In the genomic region with DNA sequence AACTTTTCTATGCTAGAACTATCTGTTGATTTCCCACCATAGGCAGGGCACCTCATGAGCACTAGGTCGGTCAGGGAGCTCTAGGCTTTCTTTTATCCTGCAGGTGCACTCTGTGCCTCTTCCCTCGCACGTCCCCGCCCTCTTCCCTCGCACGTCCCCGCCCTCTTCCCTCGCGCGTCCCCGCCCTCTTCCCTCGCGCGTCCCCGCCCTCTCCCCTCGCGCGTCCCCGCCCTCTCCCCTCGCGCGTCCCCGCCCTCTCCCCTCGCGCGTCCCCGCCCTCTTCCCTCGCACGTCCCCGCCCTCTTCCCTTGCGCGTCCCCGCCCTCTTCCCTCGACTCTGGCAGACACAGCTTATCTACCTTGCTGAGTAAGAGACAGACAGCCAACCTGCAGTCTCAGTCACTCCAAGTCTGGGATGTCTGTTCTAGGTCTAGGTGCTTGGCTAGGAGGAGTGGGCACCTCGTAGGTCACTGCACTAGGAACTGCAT, we compare ENCODE assay signal across 8 mouse cellular contexts. TPM values are rescaled to one million over a fixed set of nuclear protein-coding genes. Genes with fewer than 3 reads are reported as not detected.
DNase-seq lines count a peak whose midpoint lies in the region; ATAC-seq and TF ChIP-seq lines count a peak whose summit lies in the region.

No protein-coding gene starts in this region.

- WGBS in forebrain, embryonic 16.5 days = 0% methylated on average over 26 of the region's 35 CpGs
- 1% methylated on average over 27 of the region's 35 CpGs for WGBS in hindbrain, postnatal 0 days
- under 1% methylated on average over 33 of the region's 35 CpGs for WGBS in liver, embryonic 13.5 days (ENCODE audit: insufficient replicate concordance)

- H3K4me2 ChIP-seq in forebrain, embryonic 16.5 days (ENCODE audit: low read length) = peak overlapping the region; percentile 63
- peak overlapping the region; percentile 64 for H3K4me2 ChIP-seq in hindbrain, postnatal 0 days (ENCODE audit: low read depth, low read length)
- H3K4me2 ChIP-seq in liver, embryonic 13.5 days = peak overlapping the region; percentile 44

- TF ChIP-seq CTCF in hindbrain, postnatal 0 days (IDR thresholded peaks at IDR 0.05; ENCODE audit: low read depth) = no peak

- H3K36me3 ChIP-seq in forebrain, embryonic 16.5 days (ENCODE audit: control insufficient read depth, insufficient read depth) = no peaks in the 10 kb centered on the region
- no peaks in the 10 kb centered on the region for H3K36me3 ChIP-seq in hindbrain, postnatal 0 days (ENCODE audit: insufficient read depth, low read length)
- peaks cover 77% of the 10 kb centered on the region for H3K36me3 ChIP-seq in liver, embryonic 13.5 days

- ATAC-seq in forebrain, embryonic 16.5 days = peak; percentile 58; the same call in 1 of the 2 replicates
- no peak for ATAC-seq in hindbrain, postnatal 0 days
- ATAC-seq in liver, embryonic 13.5 days (ENCODE audit: low read depth) = peak; percentile 82

- no peak overlapping the region for H3K27ac ChIP-seq in forebrain, embryonic 16.5 days (ENCODE audit: low read length)
- no peak overlapping the region for H3K27ac ChIP-seq in hindbrain, postnatal 0 days
- H3K27ac ChIP-seq in liver, embryonic 13.5 days = peak overlapping the region; percentile 73

- DNase-seq in ES-CJ7 (ENCODE audit: low read depth, low spot score) = peak; percentile 86
- peak; percentile 59 to 68 for DNase-seq in adrenal gland, postnatal 36 days
- peak; percentile 45 for DNase-seq in hindbrain, postnatal 0 days (ENCODE audit: low spot score)
- peak; percentile 74 for DNase-seq in liver, embryonic 13.5 days
- peak; percentile 44 to 59 for DNase-seq in natural killer cell, adult 2 months (ENCODE audit: low spot score in 2 of 2)
- DNase-seq in thymus, postnatal 4 days = peak; percentile 88
- no peak for DNase-seq in layer of hippocampus, postnatal 25 days (ENCODE audit: extremely low spot score in 1 of 2, low spot score in 1 of 2)

- H3K9me3 ChIP-seq in forebrain, embryonic 16.5 days (ENCODE audit: control insufficient read depth, low read length) = no peaks in the 10 kb centered on the region
- no peaks in the 10 kb centered on the region for H3K9me3 ChIP-seq in hindbrain, postnatal 0 days (ENCODE audit: low read length)
- H3K9me3 ChIP-seq in liver, embryonic 13.5 days (replicated peaks) = no peaks in the 10 kb centered on the region

- peaks cover 8% of the 10 kb centered on the region for H3K4me1 ChIP-seq in forebrain, embryonic 16.5 days (replicated peaks; ENCODE audit: control insufficient read depth, insufficient read depth, low read length)
- H3K4me1 ChIP-seq in hindbrain, postnatal 0 days (ENCODE audit: insufficient read depth, low read length) = 0 out of 2 replicates have a peak, but pooled peaks cover 6% of the 10 kb centered on the region
- H3K4me1 ChIP-seq in liver, embryonic 13.5 days (replicated peaks) = peaks cover 45% of the 10 kb centered on the region

- H3K27me3 ChIP-seq in forebrain, embryonic 16.5 days (replicated peaks; ENCODE audit: control insufficient read depth, insufficient read depth, low read length) = no peaks in the 10 kb centered on the region
- H3K27me3 ChIP-seq in hindbrain, postnatal 0 days (ENCODE audit: insufficient read depth, low read length) = no peaks in the 10 kb centered on the region
- H3K27me3 ChIP-seq in liver, embryonic 13.5 days = no peaks in the 10 kb centered on the region

- H3K4me3 ChIP-seq in forebrain, embryonic 16.5 days (replicated peaks; ENCODE audit: low read length) = peak overlapping the region; percentile 38
- H3K4me3 ChIP-seq in hindbrain, postnatal 0 days (ENCODE audit: low read length) = peak overlapping the region; percentile 31
- peak overlapping the region; percentile 23; the same call in 1 of the 2 replicates for H3K4me3 ChIP-seq in liver, embryonic 13.5 days (replicated peaks)

- H3K9ac ChIP-seq in forebrain, embryonic 16.5 days (replicated peaks; ENCODE audit: low read depth, low read length) = peak overlapping the region; percentile 33; the same call in 1 of the 2 replicates
- H3K9ac ChIP-seq in hindbrain, postnatal 0 days (replicated peaks; ENCODE audit: low read length) = no peak overlapping the region
- H3K9ac ChIP-seq in liver, embryonic 13.5 days = peak overlapping the region; percentile 26; the same call in 1 of the 2 replicates

RNA-seq across cellular contexts. Expression of gene Rnf213, which starts 35.8 kb away (rescaled TPM):
- 10 to 100 TPM; 37.3 to 40.3 TPM for total RNA-seq in adrenal gland, postnatal 36 days (2021)
- 1.3 TPM in 2 replicates for polyA plus RNA-seq in forebrain, embryonic 16.5 days (2015; fragmentation: Nextera tagmentation; extraction: Ambion mirVana)
- total RNA-seq in hindbrain, postnatal 0 days (2014; rRNA removed) = 8.7 and 9.0 TPM in 2 replicates
- polyA plus RNA-seq in hindbrain, postnatal 0 days (2015; fragmentation: Nextera tagmentation; extraction: Ambion mirVana) = 0.94 and 1.5 TPM in 2 replicates
- 3.1 and 3.2 TPM in 2 replicates for polyA plus RNA-seq in liver, embryonic 13.5 days (2015; fragmentation: Nextera tagmentation; extraction: Ambion mirVana)
- 1 to 10 TPM; 3.6 to 4.3 TPM for total RNA-seq in layer of hippocampus, postnatal 25 days (2021)

Comparison
In these comparisons a context has a peak if more than half of its experiments do, and no peak if none do; other contexts are left out.
1. DNase-seq: peak in ES-CJ7 (single experiment), adrenal gland, postnatal 36 days (2 of 2), hindbrain, postnatal 0 days (single experiment), liver, embryonic 13.5 days (single experiment), natural killer cell, adult 2 months (2 of 2) and thymus, postnatal 4 days (single experiment); none in layer of hippocampus, postnatal 25 days (0 of 2).
2. Peak in every context shown above with its lines, with median percentiles within 50 percentile points of each other: H3K4me2 ChIP-seq and H3K4me3 ChIP-seq.